Mouse (Mus musculus) cerebellum, postnatal 14 days (tissue): ENCODE data around the gene Itsn1.

Experiments
- DNase-seq, 2 experiments: peaks; one replicate each; pipeline ENCODE4 v3.0.0; 2021; ENCODE audit warnings: mixed read lengths in 2 of 2

Itsn1 gene

DNA sequence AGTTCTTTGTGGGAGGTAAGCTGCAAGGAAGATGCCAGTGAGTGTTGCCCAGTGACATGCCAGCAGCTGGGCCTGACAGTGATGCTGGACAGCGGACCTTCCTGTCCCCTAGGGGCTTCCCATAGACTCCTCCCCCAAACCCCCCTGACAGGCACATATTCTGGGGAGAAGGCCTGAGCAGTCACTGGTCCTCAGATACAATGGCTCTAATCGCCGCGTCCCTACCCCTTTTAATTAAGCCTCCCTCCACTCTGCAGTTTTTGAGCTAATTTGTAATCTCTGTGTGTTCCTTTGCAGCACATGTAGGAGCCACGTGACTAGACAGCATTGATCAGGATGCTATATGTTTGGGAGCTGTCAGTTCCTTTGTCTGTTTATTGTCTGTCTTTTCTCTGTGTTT is 41.6 kb downstream of the Itsn1 start:
- DNase-seq: no peak

DNA sequence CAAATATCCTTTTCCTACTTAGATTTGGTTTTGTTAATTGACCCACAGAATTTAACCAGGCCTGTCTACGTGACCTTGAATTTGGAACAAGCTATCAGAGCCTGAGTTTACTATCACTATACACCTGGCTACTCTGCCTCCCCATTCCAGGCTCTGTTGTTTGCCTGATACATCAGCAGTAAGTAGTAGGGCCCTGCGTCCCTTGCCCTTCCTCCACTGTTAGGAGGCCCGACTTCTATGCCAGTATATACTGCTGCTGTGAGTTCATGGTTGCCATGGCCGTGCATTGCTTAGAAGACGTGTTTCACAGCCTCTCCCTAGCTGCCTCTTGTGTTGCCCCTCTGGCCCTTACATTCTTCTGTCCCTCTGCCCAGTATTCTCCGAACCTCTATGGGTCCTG is 42.3 kb downstream of the Itsn1 start:
- no peak for DNase-seq

DNA sequence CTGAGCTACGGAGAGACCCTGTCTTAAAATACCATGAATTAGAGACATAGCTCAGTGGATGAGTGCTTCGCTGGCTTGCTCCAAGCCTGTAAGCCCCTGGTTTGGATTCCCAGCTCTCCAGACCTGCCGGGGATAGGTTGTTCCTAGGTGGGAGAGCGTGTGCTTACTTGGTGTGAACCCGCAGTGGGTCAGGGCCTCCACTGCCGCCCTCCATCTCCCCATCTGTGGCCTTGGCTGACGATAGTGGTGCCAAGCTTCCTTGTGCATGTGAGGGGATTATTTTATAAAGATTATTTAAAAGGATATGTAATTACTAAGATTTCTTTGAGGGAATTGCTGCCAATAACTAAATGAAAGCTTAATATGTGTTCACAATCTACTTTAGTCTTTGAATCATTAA is 43.5 kb downstream of the Itsn1 start:
- DNase-seq: peak in 1 of 2 experiments; percentile 46

DNA sequence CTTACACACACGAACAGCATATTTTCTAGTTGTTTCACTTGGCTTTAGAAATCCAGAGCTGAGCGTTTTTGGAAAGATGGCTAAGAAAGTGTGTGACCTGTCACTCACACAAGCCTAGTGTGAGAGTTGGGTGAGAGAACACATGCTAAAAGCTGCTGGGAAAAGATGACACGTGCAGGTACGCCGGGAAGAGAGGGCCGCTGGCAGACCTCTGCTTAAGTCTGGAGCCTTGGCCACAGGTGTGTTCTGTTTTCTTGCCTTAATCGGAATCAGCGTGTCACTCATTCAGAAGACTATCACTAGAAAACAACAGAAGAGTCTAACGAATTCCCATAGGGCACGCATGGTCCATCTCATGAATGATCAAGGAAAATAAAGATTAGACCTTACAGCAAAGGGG is 50.5 kb downstream of the Itsn1 start:
- DNase-seq: no peak

DNA sequence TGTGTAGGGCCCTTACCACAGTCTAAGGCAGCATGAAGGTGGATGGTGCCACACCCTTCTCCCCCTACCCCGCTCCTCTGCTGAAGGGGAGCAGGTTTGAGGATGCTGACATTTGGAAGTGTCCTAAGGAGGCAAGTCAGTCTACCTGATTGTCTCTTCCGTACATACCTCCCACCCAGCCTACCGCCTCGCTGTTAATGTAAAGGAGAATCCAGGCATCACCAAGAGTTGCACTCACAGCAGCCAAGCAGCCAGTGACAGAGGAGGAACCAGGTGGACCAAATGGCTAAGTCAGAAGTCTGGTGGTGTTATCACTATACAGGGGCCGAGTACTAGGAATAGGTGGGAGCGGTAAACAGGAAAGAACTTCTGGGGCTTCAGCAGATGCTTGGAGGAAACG is 51.1 kb downstream of the Itsn1 start:
- no peak for DNase-seq

DNA sequence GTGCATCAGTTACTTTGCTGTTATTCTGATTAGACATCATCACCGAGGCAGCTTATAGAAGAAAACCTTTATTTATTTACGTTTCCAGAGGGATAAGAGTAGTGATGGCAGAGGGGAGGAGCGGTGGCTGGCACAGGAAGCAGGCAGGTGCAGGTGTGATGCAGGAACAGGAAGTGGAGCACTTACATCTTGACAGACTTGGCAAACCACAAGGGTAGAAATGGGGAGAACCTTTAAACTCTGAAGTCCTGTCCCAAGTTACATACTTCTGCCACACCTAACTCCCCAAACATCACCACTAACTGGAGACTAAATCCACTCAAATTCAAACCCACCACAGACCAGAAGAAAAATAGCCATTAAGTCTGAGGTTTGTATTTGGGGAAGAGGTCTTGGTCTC is 51.7 kb downstream of the Itsn1 start:
- DNase-seq: no peak

DNA sequence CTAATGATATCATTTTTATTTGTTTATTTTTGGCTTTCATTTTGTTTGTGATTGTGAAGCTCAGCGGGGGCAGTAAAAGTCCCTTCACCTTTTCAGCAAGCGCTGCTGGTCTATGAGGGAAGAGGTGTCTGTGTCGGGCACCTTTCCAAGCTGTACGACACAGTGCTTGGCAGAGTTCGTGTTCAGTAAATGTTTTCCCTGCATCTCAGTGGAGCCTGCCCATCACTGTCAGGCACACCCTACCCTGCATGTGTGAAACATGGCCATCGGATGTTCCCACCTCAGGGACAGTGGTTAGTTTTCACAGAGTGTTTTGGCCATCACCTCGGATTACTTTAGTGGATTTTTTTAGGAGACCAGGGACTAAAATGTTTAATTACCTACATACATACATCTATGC is 54.1 kb downstream of the Itsn1 start:
- peak; percentile 77 to 83 for DNase-seq

DNA sequence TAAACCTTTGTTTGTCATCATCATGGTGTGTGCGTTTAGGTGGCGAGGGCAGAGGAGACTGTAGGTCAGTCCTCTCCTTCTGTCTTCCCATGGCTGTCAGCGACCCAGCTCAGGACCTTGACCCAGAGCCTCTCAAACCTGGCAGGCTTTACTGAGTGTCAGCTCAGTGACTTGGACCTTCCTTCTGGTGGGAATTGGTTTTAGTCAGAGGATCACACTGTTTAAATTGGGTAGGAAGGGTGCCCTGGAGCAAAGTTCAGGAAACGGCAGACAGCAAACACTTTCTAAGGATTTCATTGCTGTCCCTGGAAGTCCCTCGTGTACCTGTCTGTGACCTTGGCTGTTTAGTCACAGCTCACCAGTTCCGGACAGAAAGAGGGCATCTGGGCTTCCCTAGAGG is 55.2 kb downstream of the Itsn1 start:
- no peak for DNase-seq

DNA sequence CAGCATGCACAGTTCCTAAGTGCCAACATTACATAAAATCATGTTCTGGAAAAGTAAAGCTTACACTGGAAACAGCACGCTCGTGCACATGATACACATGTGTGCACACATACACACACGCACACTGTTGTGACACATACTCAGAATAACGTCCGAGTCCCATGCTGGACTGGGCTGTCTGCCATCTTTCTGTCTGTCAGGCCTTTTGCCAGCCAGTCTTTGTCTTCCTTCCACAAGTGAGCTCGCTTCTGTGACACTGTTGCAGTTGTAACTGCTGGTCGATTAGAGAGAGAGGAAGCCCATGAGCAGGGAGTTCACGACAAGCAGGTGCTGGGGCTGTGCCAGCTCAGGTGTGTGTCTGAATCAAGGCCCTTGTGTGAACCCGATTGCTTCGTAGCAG is 57.3 kb downstream of the Itsn1 start:
- peak; percentile 76 for DNase-seq

DNA sequence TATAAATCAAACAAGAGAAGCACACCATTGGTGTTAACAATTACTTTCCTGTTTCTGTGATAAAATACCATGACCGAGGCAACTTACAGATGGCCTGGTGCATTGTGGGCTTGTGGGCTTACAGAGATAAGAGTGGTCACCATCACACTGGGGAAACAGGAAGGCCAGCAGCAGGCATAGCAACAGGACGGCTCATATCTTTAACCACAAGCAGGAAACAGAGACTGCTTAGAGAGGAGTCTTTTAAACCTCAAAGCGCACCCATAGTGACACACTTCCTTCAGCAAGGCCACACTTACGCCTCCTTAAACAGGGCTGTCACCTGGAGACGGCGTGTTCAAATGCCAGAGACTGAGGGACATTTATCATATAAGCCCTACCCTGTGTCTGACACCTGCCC is 60.6 kb downstream of the Itsn1 start:
- DNase-seq: no peak

DNA sequence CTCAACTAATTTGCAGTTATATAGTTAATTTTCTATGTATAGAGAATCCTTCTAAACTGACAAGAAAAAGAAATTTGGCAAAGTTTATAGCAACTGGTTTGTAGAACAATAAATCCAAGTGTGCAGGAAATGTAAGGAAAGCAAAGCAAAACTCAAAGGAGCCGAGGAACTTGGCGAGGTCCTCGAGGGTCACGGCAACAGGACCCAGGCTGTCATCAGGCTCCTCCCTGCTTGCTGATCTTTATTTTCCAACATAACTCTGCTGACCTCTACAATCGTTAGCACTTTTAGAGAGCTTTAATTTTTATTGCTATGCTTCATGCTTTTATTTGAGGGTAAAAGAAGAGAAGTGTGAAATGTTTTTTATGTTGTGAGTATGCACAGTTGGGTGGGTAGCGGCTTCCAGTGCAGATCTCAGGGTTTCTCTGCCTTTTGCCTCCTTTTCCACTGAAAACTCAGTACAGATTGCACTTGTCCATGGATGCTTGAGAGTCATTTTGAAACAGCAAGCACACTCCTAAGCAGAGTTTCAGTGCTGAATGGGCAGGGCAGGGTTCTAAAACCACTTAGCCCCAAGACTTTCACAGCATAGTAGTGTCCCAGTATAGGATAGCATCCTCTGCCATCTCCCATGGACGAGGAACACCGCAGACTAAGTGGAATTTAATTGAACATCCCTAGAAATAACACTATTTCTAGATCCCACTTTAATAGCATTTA is 63.6 kb downstream of the Itsn1 start:
- DNase-seq: no peak

DNA sequence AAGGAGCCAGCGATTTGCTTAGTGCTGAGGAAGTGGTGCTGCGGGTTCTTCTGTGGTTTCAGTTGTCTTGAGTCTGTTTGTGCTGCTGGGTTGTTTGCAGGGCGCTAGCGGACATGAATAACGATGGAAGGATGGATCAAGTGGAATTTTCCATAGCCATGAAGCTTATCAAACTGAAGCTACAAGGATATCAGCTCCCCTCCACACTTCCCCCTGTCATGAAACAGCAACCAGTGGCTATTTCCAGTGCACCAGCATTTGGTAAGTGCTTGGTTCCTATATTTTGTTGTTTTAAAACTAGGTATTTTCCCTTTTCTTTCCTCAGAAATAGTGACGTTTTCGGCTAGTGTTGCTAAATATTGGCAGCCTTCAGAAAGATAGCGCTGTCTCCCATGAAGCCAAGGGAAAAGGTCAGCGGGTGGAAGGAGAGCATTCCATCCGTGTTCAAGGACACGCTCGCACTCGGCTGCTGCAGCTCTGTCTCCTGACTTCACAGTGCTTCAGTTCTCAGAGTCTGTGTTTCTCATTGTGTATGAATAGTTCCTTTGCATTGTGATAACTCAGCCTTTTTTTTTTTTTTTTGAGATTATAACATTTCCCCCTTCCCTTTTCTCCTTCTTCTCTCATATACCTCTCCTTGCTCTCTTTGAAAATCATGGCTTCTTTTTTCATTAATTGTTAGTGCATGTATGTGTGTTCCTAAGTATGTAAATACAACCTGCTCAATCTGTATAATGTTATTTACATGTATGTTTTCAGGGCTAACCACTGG is 64.6 kb downstream of the Itsn1 start:
- DNase-seq: no peak

DNA sequence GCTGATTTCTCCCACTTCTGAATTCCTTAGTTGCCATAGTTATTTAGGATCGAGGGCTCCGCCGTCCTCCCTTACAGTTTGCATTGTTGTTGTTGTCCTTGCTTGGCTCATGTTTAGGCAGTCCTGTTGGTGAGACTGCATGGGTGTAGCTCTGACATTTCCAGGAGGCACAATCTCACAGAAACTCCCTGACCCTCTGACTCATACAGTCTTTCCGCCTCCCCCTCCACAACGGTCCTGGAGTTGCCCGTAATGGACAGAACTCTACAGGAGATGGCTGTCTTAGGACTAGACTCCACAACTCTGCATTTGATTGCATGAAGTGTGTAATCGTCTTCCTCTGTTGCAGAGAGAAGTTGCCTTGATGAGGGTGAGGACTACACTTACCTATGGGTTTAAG is 65.2 kb downstream of the Itsn1 start:
- no peak for DNase-seq

DNA sequence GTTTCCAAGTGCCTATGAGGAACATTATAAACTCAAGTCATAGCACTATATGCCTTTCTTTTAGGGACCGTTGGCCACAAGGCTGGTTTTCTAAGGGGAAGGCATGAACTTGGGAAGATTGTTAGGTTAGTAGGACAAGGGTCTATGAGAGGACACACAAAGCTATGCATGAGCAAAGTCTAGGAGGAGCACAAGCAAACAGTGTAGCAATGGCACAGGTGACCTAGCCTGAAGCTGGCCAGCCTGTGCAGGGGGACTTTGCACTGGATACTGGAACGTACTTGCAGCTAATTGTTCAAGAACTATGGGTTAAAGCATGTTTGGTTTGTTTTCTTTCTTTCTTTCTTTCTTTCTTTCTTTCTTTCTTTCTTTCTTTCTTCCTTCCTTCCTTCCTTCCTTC is 66.0 kb downstream of the Itsn1 start:
- no peak for DNase-seq

DNA sequence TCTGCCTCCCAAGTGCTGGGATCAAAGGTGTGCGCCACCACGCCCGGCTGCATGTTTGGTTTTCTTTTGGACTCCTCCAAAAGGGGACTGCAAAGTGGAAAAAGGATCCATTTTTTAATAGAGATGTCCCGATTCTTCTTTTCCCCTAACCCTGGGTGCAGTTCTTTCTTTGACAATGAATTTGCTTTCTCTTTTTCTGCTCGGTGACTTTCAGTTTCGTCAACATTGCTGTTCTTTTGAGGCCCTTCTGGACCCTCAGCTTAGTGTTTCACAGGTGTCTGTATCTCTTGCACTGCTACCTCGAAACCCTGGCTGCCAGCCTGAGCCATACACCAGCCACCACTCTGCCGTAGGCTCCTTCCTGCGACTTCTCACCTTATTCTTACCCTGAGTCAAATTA is 66.5 kb downstream of the Itsn1 start:
- DNase-seq: no peak

DNA sequence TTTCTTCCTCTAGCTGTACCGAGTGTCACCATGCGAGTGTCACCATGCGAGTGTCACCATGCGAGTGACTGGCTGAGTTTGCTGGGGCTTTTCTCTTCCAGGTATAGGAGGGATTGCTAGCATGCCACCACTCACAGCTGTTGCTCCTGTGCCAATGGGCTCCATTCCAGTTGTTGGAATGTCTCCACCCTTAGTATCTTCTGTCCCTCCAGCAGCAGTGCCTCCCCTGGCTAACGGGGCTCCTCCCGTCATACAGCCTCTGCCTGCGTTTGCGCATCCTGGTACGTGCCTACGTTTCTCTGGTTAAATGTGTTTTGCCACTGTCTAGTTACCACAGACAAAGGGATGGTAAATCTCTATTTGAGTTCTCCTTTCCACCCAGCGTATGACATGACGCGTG is 72.3 kb downstream of the Itsn1 start:
- DNase-seq: no peak

DNA sequence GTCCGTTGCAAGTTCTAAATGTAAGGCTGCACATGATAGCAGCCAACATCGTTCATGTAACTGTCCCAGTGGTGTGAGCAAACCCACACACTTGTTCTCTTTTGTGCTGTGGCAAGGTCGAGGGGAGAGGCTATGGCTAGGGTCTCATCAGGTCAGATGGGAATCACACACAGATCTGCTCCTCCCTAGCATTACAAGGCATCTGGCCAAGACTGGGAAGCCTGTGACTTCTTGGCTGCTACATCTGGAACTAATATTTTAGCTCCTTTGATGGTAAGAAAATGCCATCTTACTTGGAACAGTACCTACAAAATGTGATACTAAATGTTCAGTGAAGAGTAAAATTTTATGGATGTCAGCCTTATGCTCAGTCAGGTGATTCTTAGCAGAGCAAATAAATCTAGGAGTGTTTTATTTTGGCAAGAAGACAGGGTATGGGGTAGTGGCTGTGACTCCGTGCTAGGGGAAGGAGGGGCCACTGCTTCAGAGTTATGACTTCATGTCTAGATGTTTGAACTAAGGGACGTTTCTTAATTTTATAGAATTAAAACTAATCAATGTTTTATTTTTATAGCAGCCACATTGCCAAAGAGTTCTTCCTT is 73.5 kb downstream of the Itsn1 start:
- no peak for DNase-seq

DNA sequence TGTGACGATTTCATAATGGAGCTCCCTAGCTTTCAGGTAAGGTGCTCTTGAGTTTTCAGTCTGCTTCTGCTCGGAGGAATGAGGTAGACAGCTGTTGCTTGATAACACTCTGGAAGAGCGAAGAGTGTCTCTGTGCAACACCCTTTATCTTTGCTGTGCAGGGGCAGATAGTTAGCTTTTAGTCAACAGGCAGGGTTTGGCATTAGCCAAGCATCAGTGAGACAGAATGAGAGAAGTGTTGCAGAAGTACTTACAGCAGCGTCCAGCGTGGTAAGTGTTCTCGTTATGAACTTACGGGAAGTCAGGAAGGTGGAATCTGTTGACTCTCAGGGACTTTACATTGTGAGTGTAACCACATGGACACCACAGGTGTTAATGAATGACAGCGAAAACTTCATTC is 75.3 kb downstream of the Itsn1 start:
- no peak for DNase-seq

DNA sequence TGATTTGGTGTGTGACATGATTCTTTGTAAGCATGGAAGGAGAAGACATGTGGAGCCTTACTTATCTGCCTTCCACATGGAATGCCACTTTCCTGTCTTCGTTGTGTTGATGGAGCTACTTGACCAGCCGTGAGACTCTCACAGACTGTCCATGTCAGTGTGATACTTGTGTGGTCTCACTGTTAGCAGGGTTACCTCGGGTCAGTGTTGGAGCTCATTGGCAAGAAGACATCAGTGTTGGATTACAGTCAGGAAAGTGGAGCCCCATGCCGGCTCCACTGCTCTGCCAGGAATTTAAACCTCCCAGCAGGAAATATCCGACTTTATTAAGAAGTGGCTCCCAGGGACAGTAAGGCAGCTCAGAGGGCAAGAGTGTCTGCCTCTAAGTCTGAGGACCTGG is 75.8 kb downstream of the Itsn1 start:
- peak; percentile 56 to 70 for DNase-seq

DNA sequence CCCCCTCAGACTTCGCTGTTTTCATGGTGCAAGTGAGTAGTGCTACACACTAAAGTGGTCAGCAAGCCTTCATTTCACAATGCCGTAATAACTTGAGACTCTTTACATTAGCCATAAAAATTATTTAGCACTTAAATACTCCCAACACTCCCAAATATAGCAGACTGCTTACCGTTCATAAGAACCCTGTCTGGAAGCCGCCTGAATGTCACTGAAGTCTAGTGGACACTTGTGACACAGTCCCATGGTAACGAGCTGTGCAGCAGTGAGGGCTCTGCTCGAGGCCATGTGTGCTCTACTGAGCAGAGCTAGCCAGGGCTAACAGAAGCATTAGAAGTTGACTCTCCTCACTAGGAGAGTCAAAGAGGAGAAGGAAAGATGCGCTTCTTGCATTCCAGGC is 81.2 kb downstream of the Itsn1 start:
- DNase-seq: no peak

DNA sequence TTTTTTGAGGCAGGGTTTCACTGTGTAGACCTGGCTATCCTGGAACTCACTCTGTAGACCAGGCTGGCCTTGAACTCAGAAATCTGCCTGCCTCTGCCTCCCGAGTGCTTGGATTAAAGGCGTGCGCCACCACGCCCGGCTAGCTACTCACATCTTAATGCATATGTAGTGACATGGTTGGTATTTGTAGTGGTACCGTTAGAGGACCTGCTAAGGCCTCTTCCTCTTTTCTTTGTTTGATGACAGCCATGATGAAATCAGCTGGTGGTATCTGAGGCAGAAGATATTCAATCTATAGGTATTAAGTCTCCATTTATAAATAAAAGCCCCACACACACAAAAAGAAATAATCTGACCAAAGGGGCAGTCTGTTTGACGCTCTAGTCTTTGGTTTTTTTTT is 82.3 kb downstream of the Itsn1 start:
- DNase-seq: no peak

DNA sequence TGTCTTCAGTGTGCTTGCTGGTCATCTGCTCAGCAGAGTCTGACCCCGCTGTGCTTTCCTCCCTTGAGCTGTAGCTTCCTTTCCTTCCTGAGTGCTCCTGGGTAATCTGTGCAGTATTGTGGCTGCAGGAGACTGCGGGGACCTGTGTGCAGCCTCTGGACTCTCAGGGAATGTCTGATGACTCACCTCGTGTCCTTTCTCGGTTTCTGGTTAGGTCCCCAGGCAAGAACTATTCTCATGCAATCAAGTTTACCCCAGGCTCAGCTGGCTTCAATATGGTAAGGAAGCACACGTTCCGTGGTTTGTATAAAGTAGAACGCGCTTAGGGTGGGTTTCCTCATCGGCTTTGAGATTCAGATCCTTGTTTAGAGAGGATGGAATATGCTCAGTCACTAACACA is 82.8 kb downstream of the Itsn1 start:
- DNase-seq: no peak

DNA sequence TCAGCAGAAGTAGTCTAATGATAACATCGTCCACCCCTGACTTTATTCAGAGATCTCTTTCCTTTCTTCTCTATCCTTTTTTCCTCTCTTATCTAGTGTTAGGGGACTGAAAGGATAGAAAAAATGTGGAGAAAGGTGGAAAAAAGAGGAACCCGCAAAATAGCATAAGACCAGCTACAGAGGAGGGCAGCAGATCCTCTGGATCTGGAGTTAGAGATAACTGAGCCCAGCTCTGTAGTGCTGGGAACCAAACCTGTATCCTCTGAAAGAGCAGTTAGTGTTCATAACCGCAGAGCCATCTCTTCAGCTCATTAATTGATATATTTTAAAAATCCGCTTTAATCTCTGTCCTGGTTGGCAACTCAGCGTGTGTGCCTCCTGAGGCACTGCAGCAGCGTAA is 84.5 kb downstream of the Itsn1 start:
- no peak for DNase-seq

DNA sequence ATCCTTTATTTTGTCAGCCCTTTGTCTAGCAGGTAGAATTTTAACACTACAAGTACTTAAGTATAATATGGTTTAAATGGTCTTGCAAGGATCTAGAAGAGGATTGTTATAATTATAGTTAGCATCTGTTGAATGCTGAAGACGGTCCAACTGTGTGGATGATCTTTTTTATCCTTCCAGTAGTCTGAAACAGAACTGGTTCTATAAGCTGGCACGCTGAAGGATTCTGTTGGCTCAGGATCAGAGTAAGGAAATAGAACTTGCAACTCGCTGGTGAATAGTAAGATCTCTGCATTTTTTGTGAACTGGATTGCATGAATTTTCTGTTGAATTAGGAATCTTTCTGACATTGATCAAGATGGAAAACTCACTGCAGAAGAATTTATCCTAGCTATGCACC is 86.0 kb downstream of the Itsn1 start:
- no peak for DNase-seq
